Mouse (Mus musculus) heart, embryonic 16.5 days (tissue): ENCODE measurements around the gene Dcpp2. TPM values are rescaled to one million over a fixed set of nuclear protein-coding genes. Genes with fewer than 3 reads are reported as not detected.

Experiments used
- ATAC-seq: fragments of 200-750 bp; cut with Nextera tagmentation; replicated peaks from 2 replicates; pipeline ENCODE4 v1.8.0; 2017; ENCODE audit warnings: moderate number of reproducible peaks; ENCODE audit not compliant: insufficient read depth, low FRiP score; ENCODE audit errors: extremely low read depth
- H3K27ac ChIP-seq: fragments of 300-500 bp; sonication (generic); 2 replicates; pipeline ENCODE4 v1.5.1; 2014; ENCODE audit warnings: mild to moderate bottlenecking, low read length, control low read depth, moderate library complexity
- H3K27me3 ChIP-seq: fragments of 300-500 bp; sonication (generic); 2 replicates; pipeline ENCODE4 v1.6.1; 2014; ENCODE audit warnings: low read length, mixed read lengths; ENCODE audit not compliant: control insufficient read depth, insufficient read depth
- H3K36me3 ChIP-seq: fragments of 300-500 bp; sonication (generic); 2 replicates; pipeline ENCODE4 v1.6.1; 2014; ENCODE audit not compliant: control insufficient read depth, insufficient read depth
- H3K4me1 ChIP-seq: fragments of 300-500 bp; sonication (generic); 2 replicates; pipeline ENCODE4 v1.6.1; 2014; ENCODE audit warnings: low read length, mixed read lengths; ENCODE audit not compliant: control insufficient read depth, insufficient read depth
- H3K4me2 ChIP-seq: fragments of 300-500 bp; sonication (generic); 2 replicates; pipeline ENCODE4 v1.6.1; 2014; ENCODE audit warnings: low read depth, mild to moderate bottlenecking, control low read depth, low read length
- H3K4me3 ChIP-seq: fragments of 300-500 bp; sonication (generic); 2 replicates; pipeline ENCODE4 v1.5.1; 2014; ENCODE audit warnings: mild to moderate bottlenecking, control low read depth, low read length
- H3K9ac ChIP-seq: fragments of 300-500 bp; sonication (generic); 2 replicates; pipeline ENCODE4 v1.6.1; 2014; ENCODE audit warnings: low read length, control low read depth
- H3K9me3 ChIP-seq: fragments of 300-500 bp; sonication (generic); replicated peaks from 2 replicates; pipeline ENCODE4 v1.6.1; 2016; ENCODE audit warnings: low read length; ENCODE audit not compliant: control insufficient read depth
- WGBS: fragments of 180-500 bp; shearing (Covaris S2); extraction: QIAGEN DNeasy Blood & Tissue Kit; methylation state at CpG from one replicate; pipeline ENCODE4 v1.1.7; 2014; 5-methylcytosine and 5-hydroxymethylcytosine counted together
- polyA plus RNA-seq: library from polyadenylated mRNA; unstranded; fragments of >200 nt; fragmentation: Nextera tagmentation; extraction: Ambion mirVana; gene quantifications from 2 replicates; pipeline ENCODE4 v1.2.1, GENCODE M21; 2015

Dcpp2 gene
- polyA plus RNA-seq, 1 experiment from 2014 or later = 0.21 TPM

DNA sequence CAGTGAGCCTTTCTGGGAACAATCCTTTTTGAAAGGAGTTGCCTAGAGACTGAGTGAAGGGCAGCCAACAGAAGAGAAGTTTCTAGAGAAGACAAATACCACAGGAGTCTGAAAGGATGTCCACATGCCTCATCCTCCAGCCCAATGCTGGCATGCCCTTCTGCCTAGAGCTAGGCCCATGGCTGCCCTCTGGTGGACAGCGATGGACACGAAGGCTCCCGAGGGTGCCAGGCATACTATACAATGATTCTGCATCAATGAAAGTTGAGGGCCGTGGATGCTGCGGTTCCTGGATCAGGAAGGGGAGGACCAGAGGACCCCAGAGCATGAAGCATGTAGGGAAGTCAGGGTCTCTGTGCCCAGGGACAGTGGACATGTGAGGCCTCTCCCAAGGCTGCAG, 27.4 kb upstream of the Dcpp2 start:
- H3K27me3 ChIP-seq = no peaks in the 10 kb centered on the region
- H3K4me2 ChIP-seq = no peak overlapping the region
- H3K27ac ChIP-seq = no peak overlapping the region
- WGBS = 34% methylated on average over 5 of the region's 5 CpGs
- ATAC-seq = no peak
- H3K4me3 ChIP-seq = no peak overlapping the region
- no peaks in the 10 kb centered on the region for H3K36me3 ChIP-seq
- H3K4me1 ChIP-seq = peaks cover 6% of the 10 kb centered on the region; the same call in 1 of the 2 replicates
- no peaks in the 10 kb centered on the region for H3K9me3 ChIP-seq
- no peak overlapping the region for H3K9ac ChIP-seq

GRCm38 (mm10) chr17:23854229-23854765, 26.4 kb upstream of the Dcpp2 start:
- peak; percentile 45; the same call in 1 of the 2 replicates for ATAC-seq
- peaks cover 6% of the 10 kb centered on the region; the same call in 1 of the 2 replicates for H3K4me1 ChIP-seq
- no peak overlapping the region for H3K4me3 ChIP-seq
- no peaks in the 10 kb centered on the region for H3K36me3 ChIP-seq
- no peak overlapping the region for H3K9ac ChIP-seq
- H3K9me3 ChIP-seq = no peaks in the 10 kb centered on the region
- WGBS = 56% methylated on average over 10 of the region's 10 CpGs
- H3K4me2 ChIP-seq = no peak overlapping the region
- H3K27ac ChIP-seq = no peak overlapping the region
- no peaks in the 10 kb centered on the region for H3K27me3 ChIP-seq

GRCm38 (mm10) chr17:23857193-23857592, 23.5 kb upstream of the Dcpp2 start:
- WGBS = 81% methylated on average over 6 of the region's 6 CpGs
- H3K36me3 ChIP-seq = no peaks in the 10 kb centered on the region

DNA sequence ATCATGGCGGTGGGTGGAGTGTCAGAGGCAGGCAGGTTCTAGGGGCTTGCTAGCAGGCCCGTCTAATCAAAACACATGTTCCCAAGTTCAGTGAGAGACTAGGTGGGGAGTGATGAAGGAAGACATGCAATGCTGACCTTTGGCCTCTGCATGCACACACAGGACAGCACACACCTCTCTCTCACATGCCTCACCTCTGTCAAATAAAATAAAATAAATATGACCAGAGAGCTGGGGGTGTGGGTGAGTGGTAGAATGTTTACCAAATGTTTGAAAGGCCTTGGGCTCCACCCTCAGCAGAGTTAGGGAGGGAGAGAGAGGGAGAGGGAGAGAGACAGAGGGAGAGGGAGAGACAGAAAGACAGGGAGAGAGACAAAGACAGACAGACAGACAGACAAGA, 22.8 kb upstream of the Dcpp2 start:
- Histone ChIP-seq H3K27ac (no peak overlapping the region), H3K9me3 (no peaks in the 10 kb centered on the region), H3K4me1 (peaks cover 6% of the 10 kb centered on the region; the same call in 1 of the 2 replicates), H3K4me3 (no peak overlapping the region), H3K27me3 (no peaks in the 10 kb centered on the region), H3K9ac (no peak overlapping the region), H3K4me2 (no peak overlapping the region), H3K36me3 (no peaks in the 10 kb centered on the region)
- no peak for ATAC-seq
- WGBS = 68% methylated on average over 2 of the region's 2 CpGs

More at GRCm38 (mm10) chr17:23857193-23857592, 23.5 kb upstream of the Dcpp2 start:
- Histone ChIP-seq H3K27me3 (no peaks in the 10 kb centered on the region), H3K9ac (no peak overlapping the region), H3K9me3 (no peaks in the 10 kb centered on the region), H3K4me1 (peaks cover 6% of the 10 kb centered on the region; the same call in 1 of the 2 replicates), H3K27ac (no peak overlapping the region), H3K4me3 (no peak overlapping the region), H3K4me2 (no peak overlapping the region)
- ATAC-seq = no peak

- Histone ChIP-seq H3K27ac (no peak overlapping the region), H3K4me3 (no peak overlapping the region), H3K9ac (no peak overlapping the region), H3K4me1 (no peaks in the 10 kb centered on the region), H3K4me2 (no peak overlapping the region), H3K27me3 (no peaks in the 10 kb centered on the region), H3K36me3 (no peaks in the 10 kb centered on the region), H3K9me3 (peaks cover 7% of the 10 kb centered on the region)
- ATAC-seq = no peak
- 83% methylated on average over 4 of the region's 4 CpGs for WGBS
These were observed 17.8 kb upstream of the Dcpp2 start for GRCm38 (mm10) chr17:23862926-23863325.

DNA sequence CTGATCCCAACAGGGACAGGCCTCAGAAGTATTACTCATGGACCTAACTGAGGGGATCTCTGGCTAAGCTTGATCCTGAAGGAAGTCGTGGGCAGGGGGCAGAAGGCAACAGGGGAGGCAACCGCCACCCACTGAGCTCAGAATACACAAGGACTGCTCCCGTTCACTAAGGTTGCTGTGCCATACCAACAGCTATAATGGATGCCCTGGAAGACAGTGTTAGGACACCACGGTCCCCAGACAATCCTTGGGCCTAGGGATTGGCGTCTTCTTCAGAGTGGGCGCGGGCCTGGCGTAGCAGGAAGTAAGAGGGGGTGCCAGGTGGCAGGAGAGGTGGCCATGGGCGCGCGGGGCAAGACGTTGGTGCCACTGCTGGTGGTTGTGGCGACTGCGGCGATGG, 12.9 kb upstream of the Dcpp2 start, which contains the start of gene Prss21:
Gene Prss21, plus strand, starts transcription at position 301 of the 400 bp plus-strand sequence.
- Histone ChIP-seq H3K4me2 (no peak within 1 kb of the TSS), H3K27ac (no peak within 1 kb of the TSS), H3K9me3 (peaks cover 7% of the 10 kb centered on the region), H3K9ac (no peak within 1 kb of the TSS), H3K4me3 (no peak within 1 kb of the TSS), H3K4me1 (no peaks in the 10 kb centered on the region), H3K27me3 (no peaks in the 10 kb centered on the region), H3K36me3 (no peaks in the 10 kb centered on the region)
- ATAC-seq = no peak
- 78% methylated on average over 15 of the region's 15 CpGs for WGBS

- Histone ChIP-seq H3K27me3 (no peaks in the 10 kb centered on the region), H3K4me3 (no peak overlapping the region), H3K4me2 (no peak overlapping the region), H3K27ac (no peak overlapping the region), H3K9ac (no peak overlapping the region), H3K9me3 (peaks cover 7% of the 10 kb centered on the region), H3K36me3 (no peaks in the 10 kb centered on the region), H3K4me1 (no peaks in the 10 kb centered on the region)
- 78% methylated on average over 11 of the region's 11 CpGs for WGBS
- no peak for ATAC-seq
These were observed 12.2 kb upstream of the Dcpp2 start for GRCm38 (mm10) chr17:23868513-23868912.

DNA sequence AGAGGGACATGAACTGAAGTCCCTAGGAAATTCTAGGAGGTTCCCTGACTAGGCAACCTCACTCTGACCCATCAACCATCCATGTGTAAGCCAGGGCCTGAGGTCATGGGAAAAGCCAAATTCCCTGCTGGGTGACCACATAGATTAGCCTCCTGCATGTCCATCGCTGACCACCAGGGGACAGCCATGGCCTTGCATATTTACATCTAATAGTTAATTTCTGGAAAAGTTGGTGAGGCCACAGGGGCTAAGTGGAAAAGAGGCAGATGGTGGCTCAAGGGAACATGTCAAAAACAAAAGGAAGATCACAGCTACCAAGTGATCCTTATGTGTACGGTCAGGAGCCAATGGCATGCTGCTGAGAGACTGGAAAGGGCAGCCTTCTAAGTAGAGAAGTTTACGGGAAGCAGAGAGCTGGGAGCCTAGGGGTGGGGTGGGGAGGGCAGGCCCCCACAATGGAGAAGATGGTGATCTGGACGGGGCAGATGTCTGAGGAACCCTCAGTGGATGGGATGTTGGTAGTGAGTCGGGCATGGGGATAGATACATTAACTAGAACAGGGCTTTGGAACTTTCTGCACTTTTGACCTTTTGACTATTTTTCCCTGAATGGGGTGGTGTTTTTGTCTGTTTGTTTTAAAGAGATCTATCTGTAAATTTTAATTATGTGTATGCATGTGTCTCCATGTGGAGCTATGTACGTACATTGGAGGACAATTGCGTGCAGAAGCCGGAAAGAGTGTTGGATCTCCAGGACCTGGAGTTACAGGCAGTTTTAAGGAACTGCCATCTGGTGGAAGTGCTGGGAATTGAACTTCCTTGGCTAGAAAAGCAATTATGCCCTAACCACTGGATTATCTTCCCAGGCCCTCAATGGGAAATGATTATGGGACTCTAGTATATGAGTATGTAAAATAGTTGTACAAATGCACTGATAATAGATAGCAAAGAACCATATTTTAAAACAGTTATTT, 6.5 kb upstream of the Dcpp2 start:
- WGBS = 35% methylated on average over 8 of the region's 8 CpGs
- no peak for ATAC-seq
- Histone ChIP-seq H3K9ac (no peak overlapping the region), H3K36me3 (no peaks in the 10 kb centered on the region), H3K4me2 (no peak overlapping the region), H3K4me3 (no peak overlapping the region), H3K9me3 (no peaks in the 10 kb centered on the region), H3K27ac (no peak overlapping the region), H3K27me3 (no peaks in the 10 kb centered on the region), H3K4me1 (no peaks in the 10 kb centered on the region)

- no peak overlapping the region for H3K27ac ChIP-seq
- no peaks in the 10 kb centered on the region for H3K4me1 ChIP-seq
- H3K4me2 ChIP-seq = no peak overlapping the region
- 0 out of 2 replicates have a peak, but pooled peaks have one; percentile 15 for ATAC-seq
- WGBS = 43% methylated on average over 3 of the region's 3 CpGs
- no peak overlapping the region for H3K4me3 ChIP-seq
- no peaks in the 10 kb centered on the region for H3K27me3 ChIP-seq
- no peaks in the 10 kb centered on the region for H3K36me3 ChIP-seq
- H3K9ac ChIP-seq = no peak overlapping the region
- no peaks in the 10 kb centered on the region for H3K9me3 ChIP-seq
These were observed 3.9 kb upstream of the Dcpp2 start for GRCm38 (mm10) chr17:23876741-23877140.
